Mouse (Mus musculus) neural tube, embryonic 11.5 days (tissue): ENCODE measurements around the gene Wdr17. TPM values are rescaled to one million over a fixed set of nuclear protein-coding genes. Genes with fewer than 3 reads are reported as not detected.

Experiments used
- ATAC-seq: fragments of 200-750 bp; cut with Nextera tagmentation; 2 replicates; pipeline ENCODE4 v1.8.0; 2017; ENCODE audit warnings: moderate number of reproducible peaks, mild to moderate bottlenecking, moderate TSS enrichment, moderate library complexity; ENCODE audit not compliant: insufficient read depth, low FRiP score, low TSS enrichment
- DNase-seq: peaks from one replicate; pipeline ENCODE4 v3.0.0-alpha.2; 2015; ENCODE audit warnings: low spot score
- H3K27ac ChIP-seq: fragments of 300-500 bp; sonication (generic); 2 replicates; pipeline ENCODE4 v1.5.1; 2014; ENCODE audit warnings: low read depth, mild to moderate bottlenecking, low read length
- H3K27me3 ChIP-seq: fragments of 300-500 bp; sonication (generic); 2 replicates; pipeline ENCODE4 v1.6.1; 2014; ENCODE audit warnings: mild to moderate bottlenecking, low read length, mixed read lengths; ENCODE audit not compliant: control insufficient read depth, insufficient read depth
- H3K36me3 ChIP-seq: fragments of 300-500 bp; sonication (generic); 2 replicates; pipeline ENCODE4 v1.6.1; 2014; ENCODE audit warnings: mild to moderate bottlenecking, low read length, moderate library complexity, mixed read lengths; ENCODE audit not compliant: control insufficient read depth, insufficient read depth
- H3K4me1 ChIP-seq: fragments of 300-500 bp; sonication (generic); 2 replicates; pipeline ENCODE4 v1.6.1; 2014; ENCODE audit warnings: low read length, mixed read lengths; ENCODE audit not compliant: control insufficient read depth, insufficient read depth
- H3K4me2 ChIP-seq: fragments of 300-500 bp; sonication (generic); 2 replicates; pipeline ENCODE4 v1.6.1; 2014; ENCODE audit warnings: low read depth, mild to moderate bottlenecking, moderate library complexity
- H3K4me3 ChIP-seq: fragments of 300-500 bp; sonication (generic); 2 replicates; pipeline ENCODE4 v1.5.1; 2014; ENCODE audit warnings: low read depth, low read length
- H3K9ac ChIP-seq: fragments of 300-500 bp; sonication (generic); 2 replicates; pipeline ENCODE4 v1.6.1; 2014; ENCODE audit warnings: mild to moderate bottlenecking, low read length
- H3K9me3 ChIP-seq: fragments of 300-500 bp; sonication (generic); 2 replicates; pipeline ENCODE4 v1.6.1; 2016; ENCODE audit warnings: low read length; ENCODE audit not compliant: control insufficient read depth
- WGBS: fragments of 180-500 bp; shearing (Covaris S2); extraction: QIAGEN DNeasy Blood & Tissue Kit; methylation state at CpG from one replicate; pipeline ENCODE4 v1.1.7; 2014; 5-methylcytosine and 5-hydroxymethylcytosine counted together
- polyA plus RNA-seq: library from polyadenylated mRNA; unstranded; fragments of >200 nt; fragmentation: Nextera tagmentation; extraction: Ambion mirVana; gene quantifications from 2 replicates; pipeline ENCODE4 v1.2.1, GENCODE M21; 2014

Wdr17 gene
- 2.9 and 3.7 TPM in 2 replicates for polyA plus RNA-seq

- Histone ChIP-seq H3K27ac (no peak within 1 kb of the TSS), H3K9me3 (no peaks in the 10 kb centered on the region), H3K4me2 (no peak within 1 kb of the TSS), H3K4me1 (no peaks in the 10 kb centered on the region), H3K27me3 (no peaks in the 10 kb centered on the region), H3K9ac (no peak within 1 kb of the TSS), H3K36me3 (no peaks in the 10 kb centered on the region), H3K4me3 (no peak within 1 kb of the TSS)
- ATAC-seq, result no peak
- WGBS, result 88% methylated on average over 9 of the region's 9 CpGs
- DNase-seq, result no peak
These were observed at the start of gene Wdr17 for GRCm38 (mm10) chr8:54886987-54887785. Gene Wdr17 (minus strand): TSS chr8:54887184.

- Histone ChIP-seq H3K4me2 (no peak overlapping the region), H3K36me3 (no peaks in the 10 kb centered on the region), H3K27me3 (no peaks in the 10 kb centered on the region), H3K4me3 (no peak overlapping the region), H3K9ac (no peak overlapping the region), H3K9me3 (no peaks in the 10 kb centered on the region), H3K27ac (no peak overlapping the region), H3K4me1 (no peaks in the 10 kb centered on the region)
- no peak for DNase-seq
- ATAC-seq, result no peak
- WGBS, result 79% methylated on average over 2 of the region's 2 CpGs
These were observed 45.3 kb upstream of the Wdr17 start for GRCm38 (mm10) chr8:54932306-54932705.

GRCm38 (mm10) chr8:54924936-54925335 lies 38.0 kb upstream of the Wdr17 start:
- Histone ChIP-seq H3K27ac (no peak overlapping the region), H3K9me3 (no peaks in the 10 kb centered on the region), H3K4me3 (no peak overlapping the region), H3K27me3 (no peaks in the 10 kb centered on the region), H3K4me1 (no peaks in the 10 kb centered on the region), H3K9ac (no peak overlapping the region), H3K4me2 (no peak overlapping the region), H3K36me3 (no peaks in the 10 kb centered on the region)
- ATAC-seq, result no peak
- 84% methylated on average over 3 of the region's 3 CpGs for WGBS
- no peak for DNase-seq

- H3K4me3 ChIP-seq, result no peak overlapping the region
- 51% methylated on average over 2 of the region's 2 CpGs for WGBS
- no peak overlapping the region for H3K9ac ChIP-seq
- H3K27me3 ChIP-seq, result no peaks in the 10 kb centered on the region
- no peak overlapping the region for H3K4me2 ChIP-seq
- ATAC-seq (no peak; the same call in 1 of the 2 replicates), DNase-seq (peak; percentile 10)
- no peaks in the 10 kb centered on the region for H3K4me1 ChIP-seq
- no peak overlapping the region for H3K27ac ChIP-seq
- no peaks in the 10 kb centered on the region for H3K36me3 ChIP-seq
- no peaks in the 10 kb centered on the region for H3K9me3 ChIP-seq
These were observed 35.3 kb upstream of the Wdr17 start for GRCm38 (mm10) chr8:54922160-54922855.

GRCm38 (mm10) chr8:54917710-54918109 lies 30.7 kb upstream of the Wdr17 start:
- DNase-seq (no peak), ATAC-seq (no peak)
- no peaks in the 10 kb centered on the region for H3K9me3 ChIP-seq
- H3K27me3 ChIP-seq, result no peaks in the 10 kb centered on the region
- no peak overlapping the region for H3K27ac ChIP-seq
- H3K36me3 ChIP-seq, result no peaks in the 10 kb centered on the region
- H3K9ac ChIP-seq, result no peak overlapping the region
- 70% methylated on average over 7 of the region's 9 CpGs for WGBS
- H3K4me1 ChIP-seq, result no peaks in the 10 kb centered on the region
- no peak overlapping the region for H3K4me3 ChIP-seq
- H3K4me2 ChIP-seq, result no peak overlapping the region

GRCm38 (mm10) chr8:54912891-54913290 lies 25.9 kb upstream of the Wdr17 start:
- DNase-seq (no peak), ATAC-seq (no peak)
- H3K4me3 ChIP-seq, result no peak overlapping the region
- H3K4me2 ChIP-seq, result no peak overlapping the region
- no peaks in the 10 kb centered on the region for H3K4me1 ChIP-seq
- 94% methylated on average over 2 of the region's 2 CpGs for WGBS
- no peaks in the 10 kb centered on the region for H3K9me3 ChIP-seq
- no peak overlapping the region for H3K27ac ChIP-seq
- no peak overlapping the region for H3K9ac ChIP-seq
- no peaks in the 10 kb centered on the region for H3K36me3 ChIP-seq
- no peaks in the 10 kb centered on the region for H3K27me3 ChIP-seq

GRCm38 (mm10) chr8:54899444-54899843 lies 12.5 kb upstream of the Wdr17 start:
- WGBS, result 80% methylated on average over 2 of the region's 2 CpGs
- H3K27ac ChIP-seq, result no peak overlapping the region
- H3K4me2 ChIP-seq, result no peak overlapping the region
- DNase-seq (no peak), ATAC-seq (no peak)
- H3K4me1 ChIP-seq, result no peaks in the 10 kb centered on the region
- H3K9me3 ChIP-seq, result no peaks in the 10 kb centered on the region
- no peak overlapping the region for H3K4me3 ChIP-seq
- no peaks in the 10 kb centered on the region for H3K36me3 ChIP-seq
- H3K9ac ChIP-seq, result no peak overlapping the region
- H3K27me3 ChIP-seq, result no peaks in the 10 kb centered on the region

GRCm38 (mm10) chr8:54894637-54895322 lies 7.8 kb upstream of the Wdr17 start:
- ATAC-seq (no peak), DNase-seq (no peak)
- 86% methylated on average over 2 of the region's 2 CpGs for WGBS
- no peaks in the 10 kb centered on the region for H3K4me1 ChIP-seq
- H3K27me3 ChIP-seq, result no peaks in the 10 kb centered on the region
- H3K9ac ChIP-seq, result no peak overlapping the region
- no peak overlapping the region for H3K27ac ChIP-seq
- no peaks in the 10 kb centered on the region for H3K36me3 ChIP-seq
- no peak overlapping the region for H3K4me2 ChIP-seq
- H3K4me3 ChIP-seq, result no peak overlapping the region
- H3K9me3 ChIP-seq, result no peaks in the 10 kb centered on the region
